Mouse (Mus musculus) heart, adult 2 months (tissue): ENCODE data around the gene Tulp2. TPM values are rescaled to one million over a fixed set of nuclear protein-coding genes. Genes with fewer than 3 reads are reported as not detected.

ENCODE experiments used
- DNase-seq, 2 experiments: peaks; one replicate each; pipeline ENCODE4 v3.0.0; 2021
- H3K27ac ChIP-seq: fragments of 200-600 bp; 2 replicates; pipeline ENCODE4 v1.8.1; 2022
- H3K27me3 ChIP-seq: fragments of 200-500 bp; 2 replicates; pipeline ENCODE4 v1.6.1; 2012; ENCODE audit warnings: mild to moderate bottlenecking, low read length, inconsistent platforms, mixed read lengths; ENCODE audit not compliant: control insufficient read depth, insufficient read depth
- H3K36me3 ChIP-seq: fragments of 200-500 bp; 2 replicates; pipeline ENCODE4 v1.6.1; 2012; ENCODE audit warnings: low read length, inconsistent platforms; ENCODE audit not compliant: control insufficient read depth, insufficient read depth
- H3K4me1 ChIP-seq: fragments of 200-500 bp; 2 replicates; pipeline ENCODE4 v1.6.1; 2011; ENCODE audit warnings: low read length; ENCODE audit not compliant: control insufficient read depth, insufficient read depth
- H3K4me3 ChIP-seq: fragments of 200-600 bp; 2 replicates; pipeline ENCODE4 v1.8.1; 2022
- H3K79me2 ChIP-seq: fragments of 200-500 bp; replicated peaks from 2 replicates; pipeline ENCODE4 v1.6.1; 2012; ENCODE audit warnings: mild to moderate bottlenecking, inconsistent platforms, low read length, moderate library complexity, mixed read lengths; ENCODE audit not compliant: control insufficient read depth, insufficient read depth
- H3K9ac ChIP-seq: fragments of 200-500 bp; 2 replicates; pipeline ENCODE4 v1.6.1; 2012; ENCODE audit warnings: low read depth, mild to moderate bottlenecking, control low read depth, inconsistent platforms, low read length, mixed read lengths
- CTCF ChIP-seq: fragments of 200-600 bp; IDR thresholded peaks from 2 replicates; pipeline ENCODE4 v1.8.1; 2022; ENCODE audit warnings: antibody characterized with exemption, mild to moderate bottlenecking, moderate library complexity
- EP300 ChIP-seq: fragments of 200-500 bp; IDR thresholded peaks from 2 replicates; pipeline ENCODE4 v1.6.1; 2011; ENCODE audit warnings: low read depth, low read length, control low read depth; ENCODE audit not compliant: insufficient read depth
- POLR2A ChIP-seq: fragments of 200-500 bp; IDR thresholded peaks from 2 replicates; pipeline ENCODE4 v1.6.1; 2011; ENCODE audit warnings: mild to moderate bottlenecking, low read depth, low read length, control low read depth; ENCODE audit not compliant: insufficient read depth
- WGBS: fragments of 180-500 bp; shearing (Covaris S2); methylation state at CpG from one replicate; pipeline ENCODE4 v1.1.7; 2018; 5-methylcytosine and 5-hydroxymethylcytosine counted together
- intact Hi-C: fragments of 180-260 bp; cut with DNase I; formaldehyde crosslinking; loops from one replicate; pipeline ENCODE4 v1.15.1; 2025
- microRNA-seq, 2 experiments: library from miRNA; unstranded; fragments of <30 nt; microRNA quantifications; one replicate each; pipeline ENCODE4 v1.2.0; 2021
- polyA plus RNA-seq: library from polyadenylated mRNA; depleted of rRNA; stranded (reverse); fragments of >200 nt; gene quantifications from 2 replicates; pipeline ENCODE4 v1.2.3, GENCODE M21; 2012; rRNA removed
- total RNA-seq, 2 experiments: library from RNA; stranded (reverse); gene quantifications; 2 replicates each; pipeline ENCODE4 v1.2.3; 2021

The Tulp2 gene
- total and polyA plus RNA-seq, 3 experiments, result 0.27 TPM; not detected in 2

- no peak for TF ChIP-seq EP300
- TF ChIP-seq POLR2A, result no peak
- TF ChIP-seq CTCF, result no peak
- H3K4me1 ChIP-seq, result peaks cover 6% of the 10 kb centered on the region
- intact Hi-C loops, result no loop called here
- no peaks in the 10 kb centered on the region for H3K27me3 ChIP-seq
- H3K79me2 ChIP-seq, result no peaks in the 10 kb centered on the region
- H3K36me3 ChIP-seq, result no peaks in the 10 kb centered on the region
- H3K4me3 ChIP-seq, result no peak overlapping the region
- peak overlapping the region; percentile 27; the same call in 1 of the 2 replicates for H3K9ac ChIP-seq
- WGBS, result 62% methylated on average over 10 of the region's 10 CpGs
- no peak for DNase-seq
- H3K27ac ChIP-seq, result peak overlapping the region; percentile 83
These were observed 87.2 kb downstream of the Tulp2 start for GRCm38 (mm10) chr7:45568601-45569473.

- intact Hi-C loops, result loop anchor here (2.0 kb wide), 1 partner anchor 19 kb away; no protein-coding TSS in a partner anchor
- Histone ChIP-seq H3K4me1 (peaks cover 6% of the 10 kb centered on the region), H3K36me3 (no peaks in the 10 kb centered on the region), H3K27me3 (no peaks in the 10 kb centered on the region), H3K4me3 (peak within 1 kb of the TSS; percentile 59), H3K9ac (peak within 1 kb of the TSS; percentile 89), H3K79me2 (no peaks in the 10 kb centered on the region), H3K27ac (peak within 1 kb of the TSS; percentile 83)
- 2% methylated on average over 42 of the region's 42 CpGs for WGBS
- DNase-seq, result peak; percentile 86
- TF ChIP-seq POLR2A, result 0 out of 2 replicates have a peak, but pooled peaks have one; percentile 44
- TF ChIP-seq EP300, result 0 out of 2 replicates have a peak, but pooled peaks have one; percentile 9
- TF ChIP-seq CTCF, result no peak
These were observed 88.5 kb downstream of the Tulp2 start, which contains the start of gene Bcat2 for GRCm38 (mm10) chr7:45570103-45570741. Gene Bcat2, plus strand, starts transcription at chr7:45570153.

- H3K9ac ChIP-seq, result no peak overlapping the region
- 20% methylated on average over 1 of the region's 1 CpGs for WGBS
- no peak overlapping the region; the same call in 1 of the 2 replicates for H3K27ac ChIP-seq
- no peaks in the 10 kb centered on the region for H3K79me2 ChIP-seq
- no peaks in the 10 kb centered on the region for H3K36me3 ChIP-seq
- DNase-seq, result no peak
- H3K4me3 ChIP-seq, result no peak overlapping the region
- H3K4me1 ChIP-seq, result peaks cover 6% of the 10 kb centered on the region
- H3K27me3 ChIP-seq, result no peaks in the 10 kb centered on the region
- intact Hi-C loops, result loop anchor here (2.0 kb wide), 1 partner anchor 17 kb away; no protein-coding TSS in a partner anchor
- TF ChIP-seq POLR2A (no peak), CTCF (no peak), EP300 (no peak)
These were observed 90.3 kb downstream of the Tulp2 start for GRCm38 (mm10) chr7:45571966-45572365.

Small RNA genes within 50 kb of the gene (microRNA-seq; reads per million reads assigned to microRNA genes)
- 0 reads per million in 2 experiments for gene Gm22133

Other genes starting within 250 kb of the Tulp2 start
Only the 30 nearest of the 36 such genes appear.
- gene Slc6a21, start 204.4 kb upstream of the Tulp2 start, total RNA-seq, result not detected
- gene Slc6a21, start 204.4 kb upstream of the Tulp2 start, polyA plus RNA-seq, result 0.38 and 0.55 TPM in 2 replicates
- gene Trpm4, start 148.1 kb upstream of the Tulp2 start, total RNA-seq, result 10 to 100 TPM; 21.0 to 21.4 TPM
- gene Trpm4, start 148.1 kb upstream of the Tulp2 start, polyA plus RNA-seq, result 38.7 and 40.9 TPM in 2 replicates
- gene Hrc, start 146.6 kb upstream of the Tulp2 start, total RNA-seq, result 1,000 to 10,000 TPM in 1 of 2 experiments, 100 to 1,000 TPM in 1; 863 to 1,007 TPM
- 383 and 578 TPM in 2 replicates for gene Hrc, start 146.6 kb upstream of the Tulp2 start, polyA plus RNA-seq
- gene Ppfia3, start 114.9 kb upstream of the Tulp2 start, total RNA-seq, result under 1 TPM; 0.11 to 0.26 TPM
- 0.09 and 0.14 TPM in 2 replicates for gene Ppfia3, start 114.9 kb upstream of the Tulp2 start, polyA plus RNA-seq
- 1 to 10 TPM; 1.0 to 1.6 TPM for gene Lin7b, start 111.3 kb upstream of the Tulp2 start, total RNA-seq
- gene Lin7b, start 111.3 kb upstream of the Tulp2 start, polyA plus RNA-seq, result 2.3 and 3.4 TPM in 2 replicates
- 10 to 100 TPM; 85.0 to 99.5 TPM for gene Snrnp70, start 86.1 kb upstream of the Tulp2 start, total RNA-seq
- gene Snrnp70, start 86.1 kb upstream of the Tulp2 start, polyA plus RNA-seq, result 117 and 151 TPM in 2 replicates
- 1 to 10 TPM; 5.9 to 6.0 TPM for gene Kcna7, start 76.2 kb upstream of the Tulp2 start, total RNA-seq
- gene Kcna7, start 76.2 kb upstream of the Tulp2 start, polyA plus RNA-seq, result 6.7 and 7.6 TPM in 2 replicates
- under 1 TPM; 0.11 to 0.50 TPM for gene Ntf5, start 68.2 kb upstream of the Tulp2 start, total RNA-seq
- gene Ntf5, start 68.2 kb upstream of the Tulp2 start, polyA plus RNA-seq, result 0.32 and 0.43 TPM in 2 replicates
- not detected for gene Lhb, start 61.1 kb upstream of the Tulp2 start, total RNA-seq
- gene Lhb, start 61.1 kb upstream of the Tulp2 start, polyA plus RNA-seq, result 0.84 TPM in 1 of 2 replicates, not detected in the other
- 100 to 1,000 TPM in 1 of 2 experiments, 10 to 100 TPM in 1; 96.9 to 115 TPM for gene Gys1, start 47.0 kb upstream of the Tulp2 start, total RNA-seq
- 111 and 135 TPM in 2 replicates for gene Gys1, start 47.0 kb upstream of the Tulp2 start, polyA plus RNA-seq
- 10 to 100 TPM; 26.5 to 26.9 TPM for gene Ruvbl2, start 43.8 kb upstream of the Tulp2 start, total RNA-seq
- gene Ruvbl2, start 43.8 kb upstream of the Tulp2 start, polyA plus RNA-seq, result 32.7 and 33.5 TPM in 2 replicates
- 100 to 1,000 TPM; 213 to 308 TPM for gene Ftl1, start 22.0 kb upstream of the Tulp2 start, total RNA-seq
- gene Ftl1, start 22.0 kb upstream of the Tulp2 start, polyA plus RNA-seq, result 505 and 903 TPM in 2 replicates
- gene Bax, start 15.0 kb upstream of the Tulp2 start, total RNA-seq, result 10 to 100 TPM; 21.9 to 25.9 TPM
- gene Bax, start 15.0 kb upstream of the Tulp2 start, polyA plus RNA-seq, result 46.6 and 47.2 TPM in 2 replicates
- gene Gm45808, start 4.9 kb downstream of the Tulp2 start, total RNA-seq, result 1 to 10 TPM; 4.8 to 8.1 TPM
- gene Gm45808, start 4.9 kb downstream of the Tulp2 start, polyA plus RNA-seq, result 1.6 and 2.5 TPM in 2 replicates
- gene Dhdh, start 6.9 kb downstream of the Tulp2 start, total RNA-seq, result 1 to 10 TPM; 8.2 to 8.9 TPM
- 6.4 and 10.1 TPM in 2 replicates for gene Dhdh, start 6.9 kb downstream of the Tulp2 start, polyA plus RNA-seq
- gene Nucb1, start 28.5 kb downstream of the Tulp2 start, total RNA-seq, result 100 to 1,000 TPM; 132 to 152 TPM
- gene Nucb1, start 28.5 kb downstream of the Tulp2 start, polyA plus RNA-seq, result 158 and 177 TPM in 2 replicates
- 10 to 100 TPM; 27.3 to 29.6 TPM for gene Ppp1r15a, start 44.4 kb downstream of the Tulp2 start, total RNA-seq
- 20.9 and 36.0 TPM in 2 replicates for gene Ppp1r15a, start 44.4 kb downstream of the Tulp2 start, polyA plus RNA-seq
- gene Plekha4, start 44.5 kb downstream of the Tulp2 start, total RNA-seq, result 1 to 10 TPM; 2.9 to 3.2 TPM
- 6.7 and 7.2 TPM in 2 replicates for gene Plekha4, start 44.5 kb downstream of the Tulp2 start, polyA plus RNA-seq
- gene Hsd17b14, start 73.0 kb downstream of the Tulp2 start, total RNA-seq, result under 1 TPM in 1 of 2 experiments, not detected in 1; 0.76 TPM
- gene Hsd17b14, start 73.0 kb downstream of the Tulp2 start, polyA plus RNA-seq, result 0.45 and 0.47 TPM in 2 replicates
- gene Bcat2, start 88.3 kb downstream of the Tulp2 start, total RNA-seq, result 100 to 1,000 TPM; 219 to 306 TPM
- gene Bcat2, start 88.3 kb downstream of the Tulp2 start, polyA plus RNA-seq, result 142 and 198 TPM in 2 replicates
- not detected for gene Fgf21, start 133.6 kb downstream of the Tulp2 start, total RNA-seq
- gene Fgf21, start 133.6 kb downstream of the Tulp2 start, polyA plus RNA-seq, result not detected in 2 replicates
- gene Fut1, start 135.4 kb downstream of the Tulp2 start, total RNA-seq, result not detected
- gene Fut1, start 135.4 kb downstream of the Tulp2 start, polyA plus RNA-seq, result 0.25 TPM in 1 of 2 replicates, not detected in the other
- under 1 TPM; 0.26 to 0.27 TPM for gene Izumo1, start 139.9 kb downstream of the Tulp2 start, total RNA-seq
- gene Izumo1, start 139.9 kb downstream of the Tulp2 start, polyA plus RNA-seq, result 0.29 and 0.70 TPM in 2 replicates
- gene Rasip1, start 145.6 kb downstream of the Tulp2 start, total RNA-seq, result 10 to 100 TPM; 25.0 to 25.5 TPM
- 30.5 and 30.9 TPM in 2 replicates for gene Rasip1, start 145.6 kb downstream of the Tulp2 start, polyA plus RNA-seq
- gene Mamstr, start 158.1 kb downstream of the Tulp2 start, total RNA-seq, result 1 to 10 TPM; 3.8 to 4.0 TPM
- 11.3 and 12.0 TPM in 2 replicates for gene Mamstr, start 158.1 kb downstream of the Tulp2 start, polyA plus RNA-seq
- gene Fut2, start 184.5 kb downstream of the Tulp2 start, total RNA-seq, result under 1 TPM; 0.50 to 0.60 TPM
- gene Fut2, start 184.5 kb downstream of the Tulp2 start, polyA plus RNA-seq, result 1.1 and 1.9 TPM in 2 replicates
- under 1 TPM; 0.18 to 0.26 TPM for gene Ntn5, start 202.1 kb downstream of the Tulp2 start, total RNA-seq
- 0.47 TPM in 1 of 2 replicates, not detected in the other for gene Ntn5, start 202.1 kb downstream of the Tulp2 start, polyA plus RNA-seq
- gene Sec1, start 212.5 kb downstream of the Tulp2 start, total RNA-seq, result under 1 TPM; 0.16 to 0.25 TPM
- 0.16 and 0.41 TPM in 2 replicates for gene Sec1, start 212.5 kb downstream of the Tulp2 start, polyA plus RNA-seq
- 1 to 10 TPM; 5.2 to 6.8 TPM for gene Car11, start 218.0 kb downstream of the Tulp2 start, total RNA-seq
- gene Car11, start 218.0 kb downstream of the Tulp2 start, polyA plus RNA-seq, result 10.6 and 14.4 TPM in 2 replicates
- 100 to 1,000 TPM in 1 of 2 experiments, 1 to 10 TPM in 1; 6.4 to 134 TPM for gene Dbp, start 223.2 kb downstream of the Tulp2 start, total RNA-seq
- 49.3 and 93.6 TPM in 2 replicates for gene Dbp, start 223.2 kb downstream of the Tulp2 start, polyA plus RNA-seq